Mouse (Mus musculus): ENCODE measurements around the gene Lbhd1. TPM values are rescaled to one million over a fixed set of nuclear protein-coding genes. Genes with fewer than 3 reads are reported as not detected.
A peak's percentile ranks its signal among the peaks of the same experiment; 100 is the strongest.
"Not testable (repeated sequence)": the region's sequence is repeated elsewhere in the genome, so short reads cannot be mapped to it uniquely, and the experiment has no call there.

The Lbhd1 gene
- polyA plus RNA-seq, 1 experiment: 13.4 TPM

- Histone ChIP-seq H3K9me3 (replicated peaks; ENCODE audit: control insufficient read depth, insufficient read depth, low read length, poor library complexity, severe bottlenecking) (no peaks in the 10 kb centered on the region), H3K27me3 (ENCODE audit: control insufficient read depth, insufficient read depth, low read length, poor library complexity, severe bottlenecking) (no peaks in the 10 kb centered on the region), H3K4me3 (ENCODE audit: low read depth, low read length) (peak within 1 kb of the TSS; percentile 90), H3K27ac (ENCODE audit: insufficient read depth, low read length) (peak within 1 kb of the TSS; percentile 10), H3K9ac (ENCODE audit: low read depth, poor library complexity, severe bottlenecking) (peak within 1 kb of the TSS; percentile 96), H3K4me1 (ENCODE audit: control insufficient read depth, insufficient read depth, low read length) (peaks cover 1% of the 10 kb centered on the region), H3K36me3 (ENCODE audit: control insufficient read depth, insufficient read depth, low read length, poor library complexity, severe bottlenecking) (peaks cover 36% of the 10 kb centered on the region)
- TF ChIP-seq POLR2A (IDR thresholded peaks at IDR 0.05; ENCODE audit: insufficient read depth, low read length) (peak; percentile 66), CTCF (IDR thresholded peaks at IDR 0.05; ENCODE audit: low read depth, low read length) (no peak), EP300 (IDR thresholded peaks at IDR 0.05; ENCODE audit: insufficient read depth, low read depth, low read length) (peak; percentile 63; the same call in 1 of the 2 replicates)
Observed at GRCm38 (mm10) chr19:8892829-8893766, 9.6 kb downstream of the Lbhd1 start, which contains the start of gene Ints5. Gene Ints5 (plus strand): TSS chr19:8893005.

GRCm38 (mm10) chr19:8895397-8895960 lies 11.9 kb downstream of the Lbhd1 start:
- no peaks in the 10 kb centered on the region for H3K4me1 ChIP-seq (ENCODE audit: control insufficient read depth, insufficient read depth, low read length)
- H3K9me3 ChIP-seq (replicated peaks; ENCODE audit: control insufficient read depth, insufficient read depth, low read length, poor library complexity, severe bottlenecking): no peaks in the 10 kb centered on the region
- no peak overlapping the region for H3K4me3 ChIP-seq (ENCODE audit: low read depth, low read length)
- peaks cover 26% of the 10 kb centered on the region for H3K36me3 ChIP-seq (ENCODE audit: control insufficient read depth, insufficient read depth, low read length, poor library complexity, severe bottlenecking)
- TF ChIP-seq CTCF (IDR thresholded peaks at IDR 0.05; ENCODE audit: low read depth, low read length) (no peak), EP300 (IDR thresholded peaks at IDR 0.05; ENCODE audit: insufficient read depth, low read depth, low read length) (no peak), POLR2A (IDR thresholded peaks at IDR 0.05; ENCODE audit: insufficient read depth, low read length) (no peak)
- H3K27ac ChIP-seq (ENCODE audit: insufficient read depth, low read length): no peak overlapping the region
- H3K27me3 ChIP-seq (ENCODE audit: control insufficient read depth, insufficient read depth, low read length, poor library complexity, severe bottlenecking): no peaks in the 10 kb centered on the region
- no peak overlapping the region for H3K9ac ChIP-seq (ENCODE audit: low read depth, poor library complexity, severe bottlenecking)

- not testable (repeated sequence) for H3K4me1 ChIP-seq (ENCODE audit: control insufficient read depth, insufficient read depth, low read length); H3K27ac ChIP-seq (ENCODE audit: insufficient read depth, low read length); H3K9me3 ChIP-seq (replicated peaks; ENCODE audit: control insufficient read depth, insufficient read depth, low read length, poor library complexity, severe bottlenecking); H3K9ac ChIP-seq (ENCODE audit: low read depth, poor library complexity, severe bottlenecking); H3K4me3 ChIP-seq (ENCODE audit: low read depth, low read length); H3K27me3 ChIP-seq (ENCODE audit: control insufficient read depth, insufficient read depth, low read length, poor library complexity, severe bottlenecking)
- peaks cover 19% of the 10 kb centered on the region for H3K36me3 ChIP-seq (ENCODE audit: control insufficient read depth, insufficient read depth, low read length, poor library complexity, severe bottlenecking)
Observed at GRCm38 (mm10) chr19:8896231-8896630, 12.7 kb downstream of the Lbhd1 start.

- not testable (repeated sequence) for H3K4me1 ChIP-seq (ENCODE audit: control insufficient read depth, insufficient read depth, low read length); H3K9me3 ChIP-seq (replicated peaks; ENCODE audit: control insufficient read depth, insufficient read depth, low read length, poor library complexity, severe bottlenecking); H3K27me3 ChIP-seq (ENCODE audit: control insufficient read depth, insufficient read depth, low read length, poor library complexity, severe bottlenecking)
- Histone ChIP-seq H3K27ac (ENCODE audit: insufficient read depth, low read length) (peak overlapping the region; percentile 60), H3K4me3 (ENCODE audit: low read depth, low read length) (peak overlapping the region; percentile 28), H3K36me3 (ENCODE audit: control insufficient read depth, insufficient read depth, low read length, poor library complexity, severe bottlenecking) (peaks cover 21% of the 10 kb centered on the region), H3K9ac (ENCODE audit: low read depth, poor library complexity, severe bottlenecking) (peak overlapping the region; percentile 45)
Observed at GRCm38 (mm10) chr19:8897211-8897864, 13.8 kb downstream of the Lbhd1 start.

- no peaks in the 10 kb centered on the region for H3K4me1 ChIP-seq (ENCODE audit: control insufficient read depth, insufficient read depth, low read length)
- TF ChIP-seq EP300 (IDR thresholded peaks at IDR 0.05; ENCODE audit: insufficient read depth, low read depth, low read length): no peak
- peak; percentile 68 for TF ChIP-seq POLR2A (IDR thresholded peaks at IDR 0.05; ENCODE audit: insufficient read depth, low read length)
- no peak for TF ChIP-seq CTCF (IDR thresholded peaks at IDR 0.05; ENCODE audit: low read depth, low read length)
Observed at GRCm38 (mm10) chr19:8897865-8898495, 14.4 kb downstream of the Lbhd1 start, which contains the start of gene Ganab. Gene Ganab (plus strand): TSS chr19:8898071.

More at GRCm38 (mm10) chr19:8897865-8898495, 14.4 kb downstream of the Lbhd1 start, which contains the start of gene Ganab:
- no peaks in the 10 kb centered on the region for H3K9me3 ChIP-seq (replicated peaks; ENCODE audit: control insufficient read depth, insufficient read depth, low read length, poor library complexity, severe bottlenecking)
- H3K27me3 ChIP-seq (ENCODE audit: control insufficient read depth, insufficient read depth, low read length, poor library complexity, severe bottlenecking): no peaks in the 10 kb centered on the region
- peak within 1 kb of the TSS; percentile 93 for H3K4me3 ChIP-seq (ENCODE audit: low read depth, low read length)
- peak within 1 kb of the TSS; percentile 60 for H3K27ac ChIP-seq (ENCODE audit: insufficient read depth, low read length)
- peak within 1 kb of the TSS; percentile 94 for H3K9ac ChIP-seq (ENCODE audit: low read depth, poor library complexity, severe bottlenecking)
- peaks cover 26% of the 10 kb centered on the region for H3K36me3 ChIP-seq (ENCODE audit: control insufficient read depth, insufficient read depth, low read length, poor library complexity, severe bottlenecking)
